Mouse (Mus musculus) ES-Bruce4 (cell line): ENCODE measurements at regions not wholly inside any gene's neighbourhood (a gene's known extent, or its start where the extent isn't known, plus 50 kb on each side); places are given as distances from the start of the nearest gene placed in this dataset.

Experiments
- CTCF ChIP-seq: IDR thresholded peaks from one replicate; pipeline ENCODE4 v1.8.1; 2011; ENCODE audit warnings: low read depth, low read length
- EP300 ChIP-seq: IDR thresholded peaks from 2 replicates; pipeline ENCODE4 v1.6.1; 2011; ENCODE audit warnings: low read depth, low read length; ENCODE audit not compliant: insufficient read depth
- POLR2A ChIP-seq: IDR thresholded peaks from one replicate; pipeline ENCODE4 v1.8.1; 2011; ENCODE audit warnings: low read length; ENCODE audit not compliant: insufficient read depth

GRCm38 (mm10) chr1:154044712-154045111 lies 144.7 kb upstream of the Teddm2 start:
- TF ChIP-seq POLR2A (no peak), CTCF (no peak), EP300 (no peak)
